Mouse (Mus musculus): ENCODE results near the gene Psmd10.

GRCm38 (mm10) chrX:140953618-140954017 lies 2.9 kb downstream of the Psmd10 start:
- TF ChIP-seq CTCF (conservative IDR thresholded peaks at IDR 0.05; ENCODE audit: insufficient read depth, insufficient read length, low read depth, low read length): no peak
- no peak for TF ChIP-seq POLR2A (IDR thresholded peaks at IDR 0.05; ENCODE audit: low read depth, low read length)

All from kidney, adult 2 months (tissue).